Mouse (Mus musculus) erythroblast, adult 5-6 weeks (primary cell): ENCODE measurements around the gene Atp5b. TPM values are rescaled to one million over a fixed set of nuclear protein-coding genes. Genes with fewer than 3 reads are reported as not detected.
"Not testable (repeated sequence)": the region's sequence is repeated elsewhere in the genome, so short reads cannot be mapped to it uniquely, and the experiment has no call there.

Source experiments
- ATAC-seq: replicated peaks from 2 replicates; pipeline ENCODE4 v1.8.0; 2016; ENCODE audit warnings: moderate number of reproducible peaks, mild to moderate bottlenecking, moderate TSS enrichment, inconsistent platforms; ENCODE audit not compliant: poor library complexity, low FRiP score, severe bottlenecking
- total RNA-seq, 2 experiments: library from RNA; stranded (forward) in 1 of 2; stranded (reverse) in 1 of 2; fragments of 150-400 nt in 1 of 2; fragments of 200-764, 138-1000 nt in 1 of 2; gene quantifications; 2 replicates each; pipeline versions ENCODE4 v1.2.3 to v1.2.4; 2015 to 2017; ENCODE audit warnings: low replicate concordance in 2 of 2

Atp5b gene
- total RNA-seq, 2 experiments from 2014 or later, result 477 to 537 TPM

DNA sequence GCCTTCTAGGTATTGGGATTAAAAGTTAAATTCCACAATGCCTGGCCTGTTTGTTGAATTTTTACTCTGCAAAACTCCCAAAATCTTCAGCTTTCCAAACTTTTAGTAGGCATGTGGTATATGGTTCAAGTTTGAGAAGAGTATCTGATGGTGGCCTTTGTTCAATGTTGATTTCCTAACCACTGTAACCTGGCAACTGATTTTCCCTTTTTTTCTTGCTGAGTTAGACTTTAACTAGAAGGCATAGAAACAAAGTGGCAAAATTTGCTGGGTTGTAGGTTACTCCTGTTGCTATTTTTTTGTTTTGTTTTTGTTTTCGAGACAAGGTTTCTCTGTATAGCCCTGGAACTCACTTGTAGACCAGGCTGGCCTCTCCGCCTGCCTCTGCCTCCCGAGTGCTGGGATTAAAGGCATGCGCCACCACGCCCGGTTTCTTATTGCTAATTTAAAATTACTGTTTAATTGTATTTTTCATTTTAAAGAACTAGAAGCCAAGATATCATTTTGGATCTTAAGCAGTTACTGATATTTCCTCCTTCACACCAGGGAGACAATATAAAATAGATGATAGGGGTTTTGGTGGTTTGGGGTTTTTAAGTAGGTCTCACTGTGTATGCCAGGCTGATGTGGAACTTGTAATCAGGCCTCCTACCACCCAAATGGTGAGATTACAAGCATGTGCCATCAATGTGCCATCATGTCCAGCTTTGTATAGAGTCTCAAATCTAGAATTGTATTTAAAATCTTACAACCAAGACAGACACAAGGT lies 20.7 kb upstream of the Atp5b start:
- no peak for ATAC-seq

DNA sequence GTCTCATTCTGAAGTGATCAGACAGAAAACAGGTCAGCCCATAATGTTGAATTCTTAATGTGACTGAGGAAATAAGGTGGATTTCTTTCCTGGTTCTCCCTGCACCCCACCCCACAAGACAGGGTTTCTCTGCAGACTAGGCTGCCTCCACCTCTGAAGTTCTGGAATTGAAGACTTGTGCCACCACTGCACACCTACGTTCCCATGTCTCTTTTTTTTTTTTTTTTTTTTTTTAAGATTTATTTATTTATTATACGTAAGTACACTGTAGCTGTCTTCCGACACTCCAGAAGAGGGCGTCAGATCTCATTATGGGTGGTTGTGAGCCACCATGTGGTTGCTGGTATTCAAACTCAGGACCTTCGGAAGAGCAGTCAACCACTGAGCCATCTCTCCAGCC lies 17.0 kb upstream of the Atp5b start:
- no peak for ATAC-seq

DNA sequence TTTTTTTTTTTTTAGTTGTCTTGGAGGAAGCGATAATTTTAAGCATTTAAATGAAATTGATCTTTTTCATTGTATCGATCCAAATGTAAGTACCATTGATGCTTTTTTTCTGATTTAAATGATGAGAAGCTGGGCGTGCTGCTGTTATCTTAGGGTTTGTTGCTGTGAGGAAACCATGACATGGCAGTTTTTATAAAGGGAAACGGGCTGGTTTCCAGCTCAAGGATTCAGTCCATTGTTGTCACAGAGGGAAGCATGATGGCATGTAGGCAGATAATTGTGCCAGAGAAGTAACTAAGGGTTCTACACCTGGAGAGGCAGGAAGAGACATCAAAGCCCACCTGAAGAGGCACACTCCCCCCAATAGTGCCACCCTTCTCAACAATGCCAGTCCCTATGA lies 13.9 kb upstream of the Atp5b start:
- no peak for ATAC-seq

DNA sequence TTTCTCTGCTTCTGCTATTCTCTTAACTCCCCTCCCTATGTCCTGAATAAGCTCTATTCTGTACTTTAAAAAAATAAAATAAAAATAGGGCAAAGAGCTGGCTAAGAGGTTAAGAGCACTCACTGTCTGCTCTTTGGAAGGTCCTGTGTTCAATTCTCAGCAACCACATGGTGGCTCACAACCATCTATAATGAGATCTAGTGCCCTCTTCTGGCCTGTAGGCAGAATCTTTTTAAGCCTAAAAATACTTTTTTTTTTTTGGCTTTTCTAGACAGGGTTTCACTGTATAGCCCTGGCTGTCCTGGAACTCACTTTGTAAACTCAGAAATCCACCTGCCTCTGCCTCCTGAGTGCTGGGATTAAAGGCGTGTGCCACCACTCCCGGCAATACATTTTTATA lies 12.6 kb upstream of the Atp5b start:
- ATAC-seq, result not testable (repeated sequence)

DNA sequence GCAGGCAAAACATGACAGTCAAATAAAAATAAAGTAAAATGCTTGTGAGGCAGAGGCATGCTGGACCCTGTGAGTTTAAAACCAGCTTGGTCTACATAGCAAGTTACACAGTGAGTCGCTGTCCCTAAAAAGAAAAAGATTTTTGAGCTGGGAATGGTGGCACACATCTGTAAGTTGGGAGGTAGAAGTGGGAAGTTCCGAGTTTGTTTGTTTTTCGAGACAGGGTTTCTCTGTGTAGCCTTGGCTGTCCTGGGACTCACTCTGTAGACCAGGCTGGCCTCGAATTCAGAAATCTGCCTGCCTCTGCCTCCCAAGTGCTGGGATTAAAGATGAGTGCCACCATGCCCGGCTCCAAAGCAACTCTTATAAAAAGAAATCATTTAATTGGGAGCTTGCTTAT lies 4.8 kb upstream of the Atp5b start:
- not testable (repeated sequence) for ATAC-seq

DNA sequence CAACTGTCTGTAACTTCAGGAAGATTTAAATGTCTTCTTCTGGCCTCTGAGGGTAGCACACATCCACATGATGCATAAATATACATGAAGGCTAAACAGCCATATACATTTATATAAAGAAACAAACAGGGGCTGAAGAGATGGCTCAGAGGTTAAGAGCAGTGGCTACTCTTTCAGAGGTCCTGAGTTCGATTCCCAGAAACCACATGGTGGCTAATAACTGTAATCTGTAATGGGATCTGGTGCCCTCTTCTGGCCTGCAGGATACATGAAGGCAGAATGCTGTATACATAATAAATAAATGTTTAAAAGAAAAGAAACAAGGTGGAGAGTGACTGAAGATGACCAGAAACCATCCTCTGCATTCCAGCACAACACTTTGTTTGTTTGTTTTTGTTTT lies 2.6 kb upstream of the Atp5b start:
- no peak for ATAC-seq

DNA sequence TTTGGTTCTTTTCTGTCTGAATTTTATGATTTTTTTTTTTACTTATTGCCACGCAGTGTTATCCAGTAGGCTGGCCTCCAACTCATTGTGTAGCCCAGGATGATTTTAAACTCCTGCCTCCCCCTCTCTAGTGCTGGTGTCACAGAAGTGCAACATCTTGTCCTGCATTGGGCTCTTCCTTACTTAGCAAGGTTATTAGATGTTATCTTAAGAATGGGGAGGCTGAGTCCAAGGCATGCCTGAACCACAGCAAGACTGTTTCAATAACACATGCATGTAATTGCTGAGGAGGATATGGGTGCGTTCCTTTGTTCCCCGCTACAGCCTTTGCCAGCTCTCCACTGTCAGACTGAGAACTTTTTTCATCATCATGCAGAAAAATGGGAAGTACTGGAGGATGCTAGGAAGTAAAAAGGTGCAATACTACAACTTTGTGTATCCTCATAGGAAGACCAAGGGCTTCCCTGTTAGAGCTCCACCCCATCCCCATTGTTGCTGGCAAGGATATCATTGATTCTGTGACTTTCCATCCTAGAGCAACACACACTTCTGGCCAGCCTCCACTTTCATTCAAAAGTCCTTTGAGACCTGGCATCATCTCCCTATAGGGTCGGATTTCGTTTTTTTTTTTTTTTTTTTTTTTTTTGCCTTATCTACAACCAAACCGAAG lies 1.1 kb upstream of the Atp5b start:
- no peak for ATAC-seq

DNA sequence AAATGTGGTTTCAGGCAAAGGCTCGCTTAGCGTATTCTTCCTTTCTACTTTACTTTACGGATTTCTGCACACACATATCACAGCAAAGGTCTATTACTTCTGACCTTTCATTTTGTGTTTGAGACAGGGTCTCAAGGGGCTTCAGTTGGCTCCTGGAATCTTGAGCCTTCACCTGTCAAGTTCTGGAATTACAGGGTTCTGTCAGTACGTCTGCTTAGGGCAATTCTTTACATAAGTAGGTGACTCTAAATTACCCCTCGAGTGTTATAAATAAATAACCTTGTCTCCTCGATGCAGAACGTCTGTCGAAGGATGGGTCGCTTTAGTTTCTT lies 630 bp upstream of the Atp5b start:
- ATAC-seq, result no peak

DNA sequence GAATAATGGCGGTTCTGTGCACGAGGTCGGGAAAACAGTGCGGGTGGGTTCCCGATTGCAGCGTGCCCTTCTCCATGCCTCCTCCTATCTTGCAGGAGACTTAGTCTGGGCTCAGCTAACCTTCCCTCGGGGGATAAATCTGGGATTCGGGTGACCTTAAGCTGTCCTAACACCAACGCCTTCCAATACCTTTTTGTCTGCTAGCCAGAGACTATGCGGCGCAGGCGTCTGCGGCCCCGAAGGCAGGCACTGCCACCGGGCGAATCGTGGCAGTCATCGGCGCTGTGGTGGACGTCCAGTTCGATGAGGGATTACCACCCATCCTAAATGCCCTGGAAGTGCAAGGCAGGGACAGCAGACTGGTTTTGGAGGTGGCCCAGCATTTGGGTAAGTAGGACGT lies 615 bp downstream of the Atp5b start:
- ATAC-seq, result peak; percentile 19

DNA sequence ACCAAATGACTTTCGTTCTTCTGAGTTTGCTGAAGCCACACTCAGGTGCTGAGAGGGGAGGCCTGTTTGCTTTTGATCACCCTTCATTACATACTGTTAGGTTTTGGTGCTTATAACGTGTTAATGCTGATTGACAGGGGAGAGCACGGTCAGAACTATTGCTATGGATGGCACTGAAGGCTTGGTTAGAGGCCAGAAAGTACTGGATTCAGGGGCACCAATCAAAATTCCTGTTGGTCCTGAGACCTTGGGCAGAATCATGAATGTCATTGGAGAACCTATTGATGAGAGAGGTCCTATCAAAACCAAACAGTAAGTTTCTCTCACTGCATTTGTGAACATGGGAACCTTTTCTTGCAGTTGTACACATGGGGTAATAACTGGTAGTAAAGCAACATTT lies 1.1 kb downstream of the Atp5b start:
- ATAC-seq, result peak; percentile 4; the same call in 1 of the 2 replicates

DNA sequence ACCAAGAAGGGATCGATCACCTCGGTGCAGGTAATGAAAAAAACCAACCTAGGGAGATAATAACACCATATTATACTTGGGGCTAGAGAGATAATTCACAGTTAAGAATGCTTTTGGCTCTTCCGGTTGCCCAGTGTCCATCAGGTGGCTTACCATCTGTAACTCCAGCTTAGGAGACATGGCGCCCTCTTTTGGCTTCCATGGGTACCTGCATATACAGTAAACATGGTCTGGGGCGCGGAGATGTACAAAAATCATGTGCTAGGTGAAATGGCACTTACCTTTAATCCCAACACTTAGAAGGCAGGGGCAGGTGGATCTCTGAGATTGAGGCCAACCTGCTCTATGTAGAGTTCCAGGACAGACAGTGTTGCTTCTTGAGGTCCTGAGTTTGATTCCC lies 3.3 kb downstream of the Atp5b start:
- no peak for ATAC-seq

DNA sequence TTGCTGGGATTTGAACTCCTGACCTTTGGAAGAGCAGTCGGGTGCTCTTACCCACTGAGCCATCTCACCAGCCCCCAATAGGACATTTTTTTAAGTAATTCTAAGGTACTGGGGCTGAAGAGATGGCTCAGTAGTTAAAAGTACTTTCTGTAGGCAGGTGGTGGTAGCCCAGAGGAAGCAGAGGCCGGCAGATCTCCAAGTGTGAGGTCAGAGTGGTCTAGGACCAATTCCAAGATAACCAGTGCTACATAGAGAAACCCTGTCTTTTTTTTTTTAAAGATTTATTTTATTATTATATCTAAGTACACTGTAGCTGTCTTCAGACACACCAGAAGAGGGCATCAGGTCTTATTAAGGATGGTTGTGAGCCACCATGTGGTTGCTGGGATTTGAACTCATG lies 4.1 kb downstream of the Atp5b start:
- not testable (repeated sequence) for ATAC-seq

DNA sequence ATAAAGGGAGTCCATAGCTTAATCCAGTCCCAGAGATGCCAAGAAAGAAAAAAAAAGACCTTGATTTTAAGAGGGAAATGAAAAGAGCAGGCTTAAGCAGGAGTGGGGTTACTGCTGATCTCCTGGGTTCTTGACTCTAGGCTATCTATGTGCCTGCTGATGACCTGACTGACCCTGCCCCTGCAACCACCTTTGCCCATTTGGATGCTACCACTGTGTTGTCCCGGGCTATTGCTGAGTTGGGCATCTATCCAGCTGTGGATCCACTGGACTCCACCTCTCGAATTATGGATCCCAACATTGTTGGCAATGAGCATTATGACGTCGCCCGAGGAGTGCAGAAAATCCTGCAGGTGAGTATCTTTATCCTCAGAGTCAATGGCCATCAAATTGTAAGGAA lies 5.1 kb downstream of the Atp5b start:
- no peak for ATAC-seq

DNA sequence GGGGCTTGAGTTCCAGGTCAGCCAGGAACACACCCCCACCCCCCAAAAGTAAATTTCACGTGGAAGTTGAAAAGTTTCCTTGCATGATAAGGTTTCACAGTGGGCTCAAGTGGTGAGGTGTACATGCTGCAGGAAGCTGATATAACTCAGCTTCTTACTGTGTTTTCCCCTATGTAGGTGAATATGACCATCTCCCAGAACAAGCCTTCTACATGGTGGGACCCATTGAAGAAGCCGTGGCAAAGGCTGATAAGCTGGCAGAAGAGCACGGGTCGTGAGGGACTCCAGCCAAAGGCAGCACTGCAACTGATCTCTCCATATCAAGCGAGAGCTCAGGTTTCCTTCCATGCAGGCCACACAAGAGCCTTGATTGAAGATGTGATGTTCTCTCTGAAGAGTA lies 6.8 kb downstream of the Atp5b start:
- ATAC-seq, result no peak

DNA sequence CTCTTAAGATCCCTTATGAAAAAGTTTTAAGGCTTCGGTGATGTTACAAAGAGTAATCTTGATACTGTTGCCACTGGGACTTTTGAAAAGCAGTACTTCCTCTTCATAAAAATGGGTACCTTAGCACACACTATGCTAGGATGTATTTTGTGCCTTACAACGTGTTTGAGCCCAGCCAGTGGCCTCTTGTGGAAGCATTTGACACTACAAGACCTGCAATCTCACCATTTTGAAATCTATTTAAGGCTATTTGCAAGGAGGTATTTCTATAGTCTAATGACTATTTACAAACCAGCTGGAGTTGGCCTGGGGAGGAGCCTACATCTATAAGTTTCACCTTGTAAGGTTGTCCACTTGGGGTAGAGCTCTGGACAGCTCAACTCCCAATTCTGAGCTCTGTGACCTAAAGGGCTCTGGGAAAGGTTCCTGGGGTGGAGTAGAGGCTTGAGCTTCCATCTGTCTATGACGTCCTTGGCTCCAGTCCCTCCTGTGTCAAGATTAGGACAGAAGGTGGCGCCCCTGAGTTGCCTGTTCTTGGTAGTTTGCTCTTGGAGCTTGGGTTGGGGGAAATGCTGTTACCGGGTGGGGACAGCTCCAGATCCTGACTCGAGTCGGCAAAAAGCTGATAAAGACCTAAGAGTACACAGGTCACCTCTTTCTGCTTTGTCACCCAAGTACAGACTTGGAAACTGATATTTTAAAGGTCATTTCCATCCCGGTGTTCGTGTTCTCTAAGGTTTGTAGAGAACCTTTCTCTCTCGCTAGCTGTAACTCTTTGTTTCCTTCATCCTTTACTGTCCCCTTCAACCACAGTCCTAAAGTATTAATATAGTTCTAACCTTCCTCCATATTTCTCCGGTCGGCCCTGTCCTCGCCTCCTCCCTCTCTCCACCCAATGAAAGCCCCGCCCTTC lies 7.8 kb downstream of the Atp5b start:
- ATAC-seq, result peak; percentile 51

DNA sequence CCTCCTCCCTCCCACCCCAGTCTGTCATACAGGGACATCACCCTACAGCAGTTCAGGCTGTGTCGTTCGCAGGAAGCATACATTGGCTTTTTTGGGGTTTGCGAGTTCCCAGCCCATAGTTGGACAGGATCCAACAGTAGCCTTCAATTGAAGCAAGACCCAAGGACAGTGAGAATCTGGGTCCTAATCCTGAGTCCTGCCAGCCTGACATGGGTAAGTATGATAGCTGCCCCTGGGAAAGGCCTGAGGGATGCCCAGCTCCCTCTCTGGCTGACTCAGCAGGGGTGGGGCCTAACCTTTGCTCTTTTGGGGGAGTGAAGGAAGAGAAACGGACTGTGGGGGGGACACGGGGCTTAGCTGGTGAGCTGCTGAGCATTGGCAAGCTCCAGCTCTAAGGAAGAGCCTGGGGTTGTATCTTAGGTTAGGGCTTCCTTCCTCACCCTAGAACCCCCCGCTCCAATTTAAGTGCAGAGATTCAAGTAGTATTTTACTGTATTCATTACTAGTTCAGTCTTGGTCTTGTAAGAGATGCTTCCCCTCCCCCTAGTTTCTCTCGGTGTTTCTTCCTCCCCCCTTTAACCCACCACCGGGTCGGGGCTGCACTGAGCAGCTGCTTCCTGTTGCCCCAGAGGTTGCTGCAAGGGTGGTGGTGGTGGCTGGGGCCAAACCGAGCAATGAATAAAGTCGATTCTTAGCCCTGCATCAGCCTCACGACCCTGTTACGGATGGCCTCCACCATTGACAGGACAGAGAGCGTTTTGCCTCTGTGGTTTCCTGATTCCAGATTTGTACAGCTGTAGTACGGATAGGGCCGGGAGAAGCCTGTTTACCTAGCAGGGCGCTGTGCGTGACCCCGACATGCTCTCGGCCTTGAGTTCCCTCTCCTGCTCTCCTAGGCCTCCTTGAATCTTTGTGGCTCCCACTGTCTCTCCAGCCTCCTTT lies 8.8 kb downstream of the Atp5b start, which contains the start of gene Baz2a:
Baz2a (plus strand) TSS at position 14 of the 942 bp plus-strand sequence.
- peak; percentile 59 for ATAC-seq

DNA sequence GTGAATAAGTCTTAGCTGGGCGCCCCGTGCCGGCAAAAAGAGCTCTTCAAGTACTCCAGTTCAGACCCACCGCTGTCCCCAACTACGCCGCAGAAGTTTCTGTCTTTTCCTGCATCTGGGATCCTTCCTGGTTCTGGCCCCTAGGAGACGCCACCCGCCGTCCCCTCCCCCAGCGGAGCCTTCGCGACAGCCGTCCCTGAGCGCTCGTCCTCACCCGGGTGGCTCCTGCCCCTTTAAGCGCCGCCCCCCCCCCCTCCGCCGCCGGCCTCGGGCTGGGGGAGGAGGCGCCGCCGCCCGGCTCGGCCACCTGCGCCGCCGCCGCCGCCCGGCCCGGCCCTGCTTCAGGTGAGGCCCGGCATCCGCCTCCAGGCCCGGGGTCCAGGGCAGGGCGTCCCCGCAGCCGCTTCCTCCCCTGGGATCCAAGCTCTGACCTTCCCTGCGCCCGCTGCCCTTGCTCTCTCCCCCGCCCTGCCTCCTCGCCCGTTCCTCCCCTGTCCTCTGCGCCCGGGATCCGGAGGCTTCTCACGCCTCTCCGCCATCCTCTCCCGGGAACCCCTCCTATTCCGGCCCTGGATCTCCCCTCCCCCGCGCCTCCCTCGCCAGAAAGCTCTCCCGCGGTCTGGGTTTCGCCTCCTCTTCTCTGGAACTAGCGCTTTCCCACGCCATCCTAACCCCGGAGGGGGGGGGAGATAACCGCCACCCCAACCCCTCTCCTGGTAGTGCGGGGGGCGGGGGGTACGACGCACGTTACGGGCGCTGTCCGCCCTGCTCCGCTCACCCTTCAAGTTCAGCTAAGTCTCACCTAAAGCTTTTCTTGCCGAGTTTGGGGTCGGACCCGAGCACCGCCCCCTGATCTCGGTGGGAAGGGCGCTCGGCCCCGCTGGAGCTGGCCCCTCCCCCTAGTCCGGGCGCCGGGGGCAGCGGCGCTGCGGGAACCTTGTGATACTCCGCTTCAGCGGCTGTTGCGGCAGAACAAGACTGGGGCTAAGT lies 9.7 kb downstream of the Atp5b start:
- peak; percentile 31 for ATAC-seq
